Mouse (Mus musculus) urinary bladder, adult 18-20 months (tissue): ENCODE measurements around the gene Prdm11.
A peak's percentile ranks its signal among the peaks of the same experiment; 100 is the strongest.

Source experiments
- DNase-seq, 2 experiments: peaks; one replicate each; pipeline ENCODE4 v3.0.0; 2022; ENCODE audit warnings: low spot score in 2 of 2, mixed read lengths in 2 of 2

Gene Prdm11

GRCm38 (mm10) chr2:93045818-93046508 lies at the start of gene Prdm11:
Gene Prdm11, minus strand, starts transcription at chr2:93046167.
- DNase-seq, result peak in 1 of 2 experiments; percentile 52

GRCm38 (mm10) chr2:93092347-93092746 lies 46.4 kb upstream of the Prdm11 start:
- DNase-seq, result no peak

- no peak for DNase-seq
These were observed 45.7 kb upstream of the Prdm11 start for GRCm38 (mm10) chr2:93091679-93092078.

- no peak for DNase-seq
These were observed 43.6 kb upstream of the Prdm11 start for GRCm38 (mm10) chr2:93089379-93090089.

GRCm38 (mm10) chr2:93088006-93088405 lies 42.0 kb upstream of the Prdm11 start:
- no peak for DNase-seq

GRCm38 (mm10) chr2:93085291-93086027 lies 39.5 kb upstream of the Prdm11 start:
- no peak for DNase-seq

- DNase-seq, result no peak
These were observed 38.5 kb upstream of the Prdm11 start for GRCm38 (mm10) chr2:93084481-93084880.

- no peak for DNase-seq
These were observed 37.4 kb upstream of the Prdm11 start for GRCm38 (mm10) chr2:93083317-93083716.

GRCm38 (mm10) chr2:93082846-93083245 lies 36.9 kb upstream of the Prdm11 start:
- DNase-seq, result no peak

- no peak for DNase-seq
These were observed 35.1 kb upstream of the Prdm11 start for GRCm38 (mm10) chr2:93080871-93081608.

GRCm38 (mm10) chr2:93079394-93079793 lies 33.4 kb upstream of the Prdm11 start:
- DNase-seq, result no peak

- DNase-seq, result no peak
These were observed 30.6 kb upstream of the Prdm11 start for GRCm38 (mm10) chr2:93076578-93076955.

- DNase-seq, result peak; percentile 32 to 38
These were observed 30.0 kb upstream of the Prdm11 start for GRCm38 (mm10) chr2:93075738-93076577.

- peak; percentile 43 to 69 for DNase-seq
These were observed 25.7 kb upstream of the Prdm11 start for GRCm38 (mm10) chr2:93071656-93072055.

GRCm38 (mm10) chr2:93068942-93069341 lies 23.0 kb upstream of the Prdm11 start:
- DNase-seq, result no peak

- no peak for DNase-seq
These were observed 17.4 kb upstream of the Prdm11 start for GRCm38 (mm10) chr2:93063347-93063746.

GRCm38 (mm10) chr2:93051873-93052272 lies 5.9 kb upstream of the Prdm11 start:
- DNase-seq, result no peak

GRCm38 (mm10) chr2:93048601-93049323 lies 2.8 kb upstream of the Prdm11 start:
- no peak for DNase-seq

GRCm38 (mm10) chr2:93047491-93048050 lies 1.6 kb upstream of the Prdm11 start:
- DNase-seq, result no peak

- no peak for DNase-seq
These were observed 1.1 kb upstream of the Prdm11 start for GRCm38 (mm10) chr2:93047036-93047435.
